Mouse (Mus musculus) right cerebral cortex, adult 18-20 months (tissue): Measurements from ENCODE around the gene Rfk.

Experiments used
- DNase-seq: peaks from one replicate; pipeline ENCODE4 v3.0.0; 2022; ENCODE audit warnings: mixed read lengths

Rfk gene

GRCm38 (mm10) chr19:17393841-17394591 is at the start of gene Rfk:
Rfk (plus strand) TSS chr19:17394043.
- peak; percentile 92 for DNase-seq

GRCm38 (mm10) chr19:17344881-17345280 is 49.0 kb upstream of the Rfk start:
- no peak for DNase-seq

GRCm38 (mm10) chr19:17346716-17347474 is 46.9 kb upstream of the Rfk start:
- no peak for DNase-seq

- no peak for DNase-seq
These were observed 46.0 kb upstream of the Rfk start for GRCm38 (mm10) chr19:17347852-17348251.

GRCm38 (mm10) chr19:17353727-17354126 is 40.1 kb upstream of the Rfk start:
- no peak for DNase-seq

- DNase-seq = no peak
These were observed 39.5 kb upstream of the Rfk start for GRCm38 (mm10) chr19:17354362-17354761.

GRCm38 (mm10) chr19:17354797-17355196 is 39.0 kb upstream of the Rfk start:
- DNase-seq = no peak

- no peak for DNase-seq
These were observed 38.5 kb upstream of the Rfk start for GRCm38 (mm10) chr19:17355361-17355760.

- DNase-seq = peak; percentile 5
These were observed 37.6 kb upstream of the Rfk start for GRCm38 (mm10) chr19:17355950-17356867.

- no peak for DNase-seq
These were observed 36.9 kb upstream of the Rfk start for GRCm38 (mm10) chr19:17356932-17357331.

- DNase-seq = no peak
These were observed 36.5 kb upstream of the Rfk start for GRCm38 (mm10) chr19:17357391-17357790.

- DNase-seq = no peak
These were observed 34.4 kb upstream of the Rfk start for GRCm38 (mm10) chr19:17359315-17359890.

- DNase-seq = no peak
These were observed 32.7 kb upstream of the Rfk start for GRCm38 (mm10) chr19:17361181-17361580.

- DNase-seq = peak; percentile 9
These were observed 29.1 kb upstream of the Rfk start for GRCm38 (mm10) chr19:17364741-17365140.

GRCm38 (mm10) chr19:17366364-17367090 is 27.3 kb upstream of the Rfk start:
- no peak for DNase-seq

- DNase-seq = no peak
These were observed 25.3 kb upstream of the Rfk start for GRCm38 (mm10) chr19:17368557-17368956.

GRCm38 (mm10) chr19:17369581-17369980 is 24.3 kb upstream of the Rfk start:
- DNase-seq = no peak

- no peak for DNase-seq
These were observed 21.1 kb upstream of the Rfk start, which contains the start of gene Gcnt1 for GRCm38 (mm10) chr19:17372701-17373100. Gcnt1 (minus strand) TSS chr19:17372844.

- no peak for DNase-seq
These were observed 15.0 kb upstream of the Rfk start for GRCm38 (mm10) chr19:17378845-17379244.

GRCm38 (mm10) chr19:17380549-17380948 is 13.3 kb upstream of the Rfk start:
- no peak for DNase-seq

GRCm38 (mm10) chr19:17382807-17383397 is 10.9 kb upstream of the Rfk start:
- peak; percentile 24 for DNase-seq

- DNase-seq = no peak
These were observed 8.8 kb upstream of the Rfk start for GRCm38 (mm10) chr19:17385022-17385421.
